Mouse (Mus musculus) neutrophil, adult 5-6 weeks (primary cell): ENCODE measurements around the gene Rab39. TPM values are rescaled to one million over a fixed set of nuclear protein-coding genes. Genes with fewer than 3 reads are reported as not detected.

Experiments used
- ATAC-seq: fragments of 151-379, 151-347 bp; 2 replicates; pipeline ENCODE4 v1.8.0; 2017; ENCODE audit warnings: mild to moderate bottlenecking, moderate TSS enrichment; ENCODE audit not compliant: insufficient number of reproducible peaks, poor library complexity, low FRiP score, severe bottlenecking; ENCODE audit errors: extremely low read depth
- total RNA-seq: library from RNA; stranded (forward); fragments of 200-1000 nt; gene quantifications from 2 replicates; pipeline ENCODE4 v1.2.3, GENCODE M21; 2017

The Rab39 gene
- total RNA-seq, result 11.3 and 12.8 TPM in 2 replicates

DNA sequence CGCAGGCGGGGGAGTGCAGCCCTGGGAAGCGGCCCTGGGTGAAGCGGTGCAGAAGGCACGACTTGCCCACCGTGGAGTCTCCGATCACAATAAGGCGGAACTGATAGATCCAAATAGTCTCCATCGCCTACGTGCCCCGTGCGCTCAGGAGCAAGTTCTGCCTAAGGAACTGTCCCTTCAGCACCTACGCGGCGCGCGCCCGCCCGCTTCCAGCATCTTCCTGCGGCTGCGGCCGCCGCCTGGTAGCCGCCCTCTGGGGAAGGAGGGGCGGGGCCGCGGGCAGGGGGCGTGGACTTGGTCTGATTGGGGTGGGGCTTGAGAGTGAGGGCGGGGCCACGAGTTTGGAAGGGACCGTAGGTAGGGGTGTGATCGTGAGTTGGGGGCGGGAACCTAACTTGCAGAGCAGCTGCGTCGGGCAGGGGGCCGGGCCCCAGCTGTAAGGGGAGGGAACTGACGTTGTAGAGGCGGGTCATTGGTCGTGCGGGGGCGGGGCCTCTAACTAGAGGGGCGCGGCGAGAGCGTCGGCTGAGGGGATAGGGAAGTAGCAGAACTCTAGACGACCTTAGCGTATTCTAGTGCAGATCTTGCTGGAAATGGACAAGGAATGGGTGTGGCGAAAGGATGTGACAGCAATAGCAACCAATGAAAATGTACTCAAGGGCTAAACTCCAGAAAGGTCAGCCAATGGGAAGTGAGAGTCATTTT lies at the start of gene Rab39:
TSS of gene Rab39 (minus strand) at position 241 of the 705 bp plus-strand sequence.
- ATAC-seq, result peak; percentile 92

DNA sequence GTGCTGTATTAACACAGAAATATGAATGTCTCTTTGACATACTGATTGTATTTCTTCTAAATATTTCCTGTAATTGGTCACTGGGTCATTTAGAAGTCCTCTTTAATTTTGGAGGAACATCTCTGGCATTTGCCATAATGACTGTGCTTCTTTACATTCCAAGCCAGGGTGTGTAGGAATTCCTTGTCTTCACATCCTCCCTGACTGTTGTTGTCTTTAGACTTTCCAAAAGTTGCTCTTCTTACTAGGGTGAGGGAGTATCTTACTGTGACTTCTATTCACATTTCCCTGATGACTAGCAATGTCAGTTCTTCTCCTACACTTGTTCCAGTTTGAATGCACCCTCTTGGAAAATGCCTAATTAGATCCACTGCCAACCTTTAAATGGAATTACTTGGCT lies 48.8 kb upstream of the Rab39 start:
- ATAC-seq, result no peak

DNA sequence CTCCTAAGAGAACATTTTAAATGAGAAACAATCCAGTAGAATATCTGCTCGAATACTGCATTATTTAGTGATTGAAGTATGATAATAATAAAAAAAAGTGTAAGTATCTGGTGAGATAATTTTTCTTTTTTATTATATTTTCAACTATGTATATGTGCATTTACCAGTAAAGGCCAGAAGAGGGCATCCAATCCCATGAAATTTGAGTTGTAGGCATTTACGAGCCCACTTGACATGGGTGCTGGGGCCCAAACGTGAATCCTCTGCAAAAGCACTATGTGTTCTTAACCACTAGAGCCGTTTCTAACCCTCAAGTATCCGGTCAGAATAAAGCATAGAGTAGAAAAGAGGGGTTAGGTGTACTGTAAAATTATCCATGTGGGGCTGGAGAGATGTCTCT lies 44.9 kb upstream of the Rab39 start:
- ATAC-seq, result no peak

DNA sequence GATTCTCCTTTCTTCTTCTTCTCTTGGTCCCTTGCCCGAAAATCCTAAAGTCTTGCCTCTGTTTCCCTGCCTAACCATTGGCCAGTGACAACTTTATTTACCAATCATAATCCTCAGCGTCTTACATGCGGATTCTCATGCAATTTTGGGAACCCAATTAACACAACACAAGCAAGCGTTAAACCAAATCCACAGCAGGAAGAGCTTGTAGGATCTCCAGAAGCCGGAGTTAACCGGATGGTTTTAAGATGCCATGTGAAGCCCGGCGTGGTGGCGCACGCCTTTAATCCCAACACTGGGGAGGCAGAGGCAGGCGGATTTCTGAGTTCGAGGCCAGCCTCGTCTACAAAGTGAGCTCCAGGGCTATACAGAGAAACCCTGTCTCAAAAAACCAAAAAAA lies 44.4 kb upstream of the Rab39 start:
- ATAC-seq, result no peak

DNA sequence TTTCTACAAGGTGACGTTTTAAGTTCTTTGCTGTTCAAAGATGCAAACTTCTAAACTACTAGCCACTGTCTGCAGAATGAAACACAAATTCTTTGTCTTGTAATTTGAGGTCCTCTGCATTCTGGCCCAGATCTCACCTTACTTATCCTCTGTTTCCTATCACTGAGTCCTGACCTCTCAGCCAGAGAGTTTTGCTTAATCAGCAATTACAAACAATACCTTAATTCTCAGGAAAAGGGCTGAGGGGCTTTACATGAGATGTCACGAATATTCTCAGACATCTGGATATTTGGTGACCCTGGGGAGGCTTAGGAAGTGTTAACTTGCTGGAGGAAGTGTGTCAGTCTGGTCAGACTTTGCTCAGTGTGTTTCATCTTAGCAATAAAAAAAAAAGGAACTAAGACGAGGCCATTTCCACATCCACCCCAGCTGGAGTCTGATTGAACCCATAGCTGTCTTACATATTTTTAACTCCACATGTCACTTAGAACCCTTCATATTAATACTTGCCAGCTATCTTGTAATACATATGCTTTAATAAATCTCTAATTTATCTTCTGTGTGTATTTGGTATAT lies 34.9 kb upstream of the Rab39 start:
- ATAC-seq, result no peak

DNA sequence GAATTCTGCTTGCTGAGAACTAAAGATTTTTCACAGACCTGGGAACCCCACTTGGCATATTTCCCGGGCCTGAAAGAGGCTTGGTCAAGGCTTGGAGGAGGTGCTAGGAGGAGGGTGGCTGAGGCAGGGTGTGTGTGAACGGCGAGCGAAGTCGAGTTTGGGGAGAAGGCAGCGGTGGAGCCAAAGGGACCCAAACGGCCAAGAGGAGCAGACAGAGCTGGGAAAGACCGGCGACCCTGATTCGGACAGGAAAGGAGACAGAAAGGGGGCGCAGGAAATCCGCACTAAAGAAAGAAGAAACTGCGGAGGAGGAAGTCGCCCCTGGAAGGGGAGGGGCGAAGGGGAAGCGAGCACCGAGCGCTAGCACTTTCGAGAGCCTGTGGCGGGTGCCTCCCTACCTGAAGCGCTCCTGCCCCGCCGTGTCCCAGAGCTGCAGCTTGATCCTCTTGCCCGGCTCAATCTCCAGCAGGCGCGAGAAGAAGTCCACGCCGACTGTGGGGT lies 491 bp downstream of the Rab39 start:
- ATAC-seq, result 0 out of 2 replicates have a peak, but pooled peaks have one; percentile 25

DNA sequence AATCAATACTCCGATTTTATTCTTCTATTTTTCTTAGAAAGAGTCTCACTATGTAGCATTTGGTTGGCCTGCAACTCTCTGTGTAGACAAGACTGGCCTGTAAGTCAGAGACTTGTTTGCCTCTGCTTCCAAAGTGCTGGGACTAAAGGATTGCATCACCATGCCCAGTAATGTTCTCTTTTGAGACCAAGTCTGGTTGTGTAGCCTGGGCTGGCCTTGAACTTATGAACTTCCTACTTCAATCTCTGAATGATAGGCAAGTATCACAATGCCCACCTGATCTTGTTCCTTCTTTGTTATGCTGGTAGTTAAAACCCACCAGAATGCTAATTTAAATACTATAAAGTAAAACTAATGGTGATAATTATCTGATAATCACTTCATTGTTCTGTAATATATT lies 3.0 kb downstream of the Rab39 start:
- no peak for ATAC-seq

DNA sequence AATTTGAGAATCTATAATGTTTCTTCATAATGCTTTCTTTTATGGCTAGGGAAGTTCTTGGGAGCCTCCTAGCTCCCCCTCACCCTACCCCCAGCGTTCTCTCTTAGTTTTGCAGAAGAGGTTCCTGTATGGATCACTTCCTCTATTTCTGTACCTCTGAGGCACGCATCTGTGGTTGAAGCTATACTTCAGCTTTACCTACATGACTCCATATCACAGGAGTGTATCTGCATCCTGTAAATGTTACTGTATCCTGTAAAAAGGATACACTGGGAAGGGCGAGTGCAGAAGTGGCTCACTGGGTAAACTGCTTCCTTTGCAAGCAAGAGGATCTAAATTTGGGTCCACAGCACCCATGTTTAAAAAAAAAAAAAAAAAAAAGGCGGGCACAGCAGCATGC lies 5.5 kb downstream of the Rab39 start:
- ATAC-seq, result peak; percentile 76

DNA sequence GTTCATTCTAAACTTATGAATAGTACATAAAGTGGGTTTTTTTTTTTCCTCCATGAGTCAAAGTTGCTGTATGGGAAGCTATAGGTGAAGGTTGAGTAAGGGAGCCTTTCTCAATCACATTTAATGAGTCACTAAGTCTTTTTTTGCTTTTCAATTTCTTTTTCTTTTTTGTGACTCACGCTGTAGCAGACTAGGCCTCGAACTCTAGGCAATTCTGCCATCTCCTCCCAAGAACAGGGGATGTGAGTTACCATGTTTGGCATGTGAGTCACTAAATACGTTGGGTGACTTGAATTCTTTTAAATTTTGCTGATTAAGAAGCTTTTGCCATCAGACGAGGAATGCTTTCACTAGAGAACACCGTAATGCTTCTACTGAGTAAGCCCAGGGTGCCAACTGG lies 10.2 kb downstream of the Rab39 start:
- ATAC-seq, result no peak

DNA sequence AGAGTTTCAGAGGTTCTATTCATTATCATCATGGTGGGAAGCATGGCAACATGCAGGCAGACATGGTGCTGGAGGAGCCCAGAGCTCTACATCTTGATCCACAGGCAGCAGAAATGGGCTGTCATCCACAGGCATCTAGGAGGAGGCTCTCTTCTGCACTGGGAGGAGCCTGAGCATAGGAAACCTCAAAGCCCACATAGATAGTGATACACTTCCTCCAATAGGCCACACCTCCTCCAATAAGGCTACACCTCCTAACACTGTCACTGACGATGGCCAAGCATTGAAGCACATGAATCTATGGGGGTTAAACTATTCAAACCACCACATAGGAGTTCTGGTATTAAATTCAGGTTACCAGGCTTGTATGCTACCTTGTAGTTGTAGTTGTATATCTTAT lies 12.3 kb downstream of the Rab39 start:
- peak; percentile 72; the same call in 1 of the 2 replicates for ATAC-seq

DNA sequence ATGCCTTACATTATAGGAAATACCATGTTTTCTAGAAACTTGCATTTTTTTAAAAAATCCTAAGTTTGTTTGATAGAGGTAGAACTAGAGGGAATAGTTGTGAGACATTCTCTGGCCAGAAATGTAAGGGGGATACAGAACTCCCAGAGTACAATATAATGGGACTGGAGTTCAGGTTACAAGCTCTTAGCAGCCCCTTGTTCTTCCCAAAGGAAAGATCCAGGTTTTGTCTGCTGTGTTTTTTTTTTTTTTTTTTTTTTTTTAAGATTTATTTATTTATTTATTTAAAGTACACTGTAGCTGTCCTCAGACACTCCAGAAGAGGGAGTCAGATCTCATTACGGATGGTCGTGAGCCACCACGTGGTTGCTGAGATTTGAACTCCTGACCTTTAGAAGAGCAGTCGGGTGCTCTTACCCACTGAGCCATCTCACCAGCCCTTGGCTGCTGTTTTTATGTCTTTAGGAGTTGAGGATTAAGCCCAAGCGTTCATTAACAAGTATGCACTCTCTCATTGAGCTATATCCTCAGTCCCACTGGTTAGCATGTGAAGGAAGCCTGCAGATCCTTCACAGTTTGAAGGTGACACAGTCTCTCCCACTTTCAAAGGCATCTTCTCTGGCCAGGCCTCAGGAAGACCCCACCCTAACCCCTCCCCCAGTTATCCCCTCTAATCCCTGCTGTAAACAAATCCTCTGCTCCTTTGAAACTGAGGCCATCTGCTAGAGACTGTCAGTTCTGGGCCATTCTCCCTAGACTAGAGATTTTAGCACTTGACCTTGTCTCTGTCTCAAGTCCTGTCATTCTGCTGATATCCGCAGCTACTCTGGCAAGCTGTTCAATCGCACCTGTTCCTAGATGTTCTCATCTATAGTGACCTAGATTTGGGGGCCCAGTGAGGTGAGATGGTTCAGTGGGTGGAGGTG lies 14.0 kb downstream of the Rab39 start:
- ATAC-seq, result no peak

DNA sequence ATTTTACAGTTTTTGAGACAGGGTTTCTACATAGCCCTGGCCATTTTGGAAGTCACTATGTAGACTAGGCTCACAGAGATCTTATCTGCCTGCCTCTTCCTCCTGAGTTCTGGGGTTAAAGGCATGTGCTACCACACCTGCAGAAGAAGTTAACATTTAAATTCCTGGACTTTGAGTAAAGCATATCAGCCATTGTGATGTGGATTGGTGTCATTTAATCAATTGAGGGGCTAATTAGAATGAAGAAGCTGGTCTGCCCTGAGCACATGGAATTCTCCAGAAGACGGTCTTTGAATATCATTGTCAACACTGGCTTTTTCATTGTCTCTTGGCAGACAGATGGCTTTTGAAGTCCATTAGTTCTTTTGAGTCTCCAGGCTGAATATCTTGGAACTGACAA lies 25.2 kb downstream of the Rab39 start:
- no peak for ATAC-seq

DNA sequence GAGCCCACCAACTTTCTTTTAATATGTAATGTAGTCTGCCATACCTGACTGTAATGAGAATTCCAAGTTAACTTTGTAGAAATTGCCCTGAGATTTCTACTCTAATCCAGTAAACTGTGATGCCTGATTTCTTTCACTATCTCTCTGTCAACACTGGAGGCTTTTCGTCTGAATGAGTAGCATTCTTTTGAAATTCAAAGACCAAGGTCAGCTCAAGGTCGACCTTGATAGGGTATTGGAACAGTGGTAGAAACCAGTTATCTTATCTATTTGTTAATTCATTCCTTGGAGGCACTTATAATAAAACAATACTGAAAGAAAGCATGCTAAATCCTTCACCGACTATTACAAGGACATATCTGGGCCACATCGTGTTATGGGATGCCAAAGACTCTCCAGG lies 29.1 kb downstream of the Rab39 start:
- no peak for ATAC-seq

DNA sequence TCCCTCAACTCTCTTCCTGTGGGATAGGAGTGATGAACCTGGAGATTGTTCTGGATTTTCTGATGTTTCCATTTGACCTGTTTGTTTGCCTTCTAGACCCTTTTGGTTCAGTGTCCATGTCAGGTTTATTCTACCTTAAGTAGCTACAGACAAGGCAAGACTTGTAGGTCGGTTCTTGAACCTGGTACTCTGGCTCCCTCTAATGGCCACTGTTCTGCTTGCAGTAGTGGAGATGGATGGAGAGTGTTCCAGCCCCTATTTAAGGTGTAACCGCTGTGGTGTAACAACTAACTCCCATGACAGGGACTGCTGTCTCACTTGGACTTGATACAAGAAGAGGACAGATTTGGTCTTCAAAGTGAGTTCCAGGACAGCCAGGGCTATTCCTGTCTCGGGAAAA lies 32.5 kb downstream of the Rab39 start:
- peak; percentile 91 for ATAC-seq

DNA sequence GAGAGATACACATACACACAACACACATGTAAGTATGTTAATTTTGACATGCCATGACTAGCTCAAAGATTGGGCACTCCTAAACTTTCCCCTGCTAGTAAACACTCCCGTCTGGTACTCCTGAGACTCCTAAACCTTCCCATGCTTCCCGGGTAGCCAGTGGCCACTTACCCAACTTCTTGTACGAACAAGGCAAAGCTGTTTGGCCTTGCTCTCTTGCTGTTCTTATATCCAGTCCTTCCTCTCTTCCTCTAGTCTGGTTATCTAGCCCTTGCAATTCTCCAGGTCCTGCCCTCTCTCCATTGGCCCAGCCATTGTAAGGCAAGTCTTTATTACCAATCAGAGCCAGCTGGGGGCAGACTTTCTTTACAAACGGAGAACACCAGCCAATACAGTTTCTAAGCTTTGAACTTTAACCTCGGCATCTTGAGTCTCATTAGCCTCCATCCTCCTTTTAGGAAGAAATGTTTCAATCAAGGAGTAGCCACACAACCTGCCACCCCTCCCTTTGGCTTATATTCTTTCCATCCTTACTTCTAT lies 36.3 kb downstream of the Rab39 start, which contains the start of gene Cul5:
TSS of gene Cul5 (minus strand) at position 335 of the 540 bp plus-strand sequence.
- ATAC-seq, result no peak

DNA sequence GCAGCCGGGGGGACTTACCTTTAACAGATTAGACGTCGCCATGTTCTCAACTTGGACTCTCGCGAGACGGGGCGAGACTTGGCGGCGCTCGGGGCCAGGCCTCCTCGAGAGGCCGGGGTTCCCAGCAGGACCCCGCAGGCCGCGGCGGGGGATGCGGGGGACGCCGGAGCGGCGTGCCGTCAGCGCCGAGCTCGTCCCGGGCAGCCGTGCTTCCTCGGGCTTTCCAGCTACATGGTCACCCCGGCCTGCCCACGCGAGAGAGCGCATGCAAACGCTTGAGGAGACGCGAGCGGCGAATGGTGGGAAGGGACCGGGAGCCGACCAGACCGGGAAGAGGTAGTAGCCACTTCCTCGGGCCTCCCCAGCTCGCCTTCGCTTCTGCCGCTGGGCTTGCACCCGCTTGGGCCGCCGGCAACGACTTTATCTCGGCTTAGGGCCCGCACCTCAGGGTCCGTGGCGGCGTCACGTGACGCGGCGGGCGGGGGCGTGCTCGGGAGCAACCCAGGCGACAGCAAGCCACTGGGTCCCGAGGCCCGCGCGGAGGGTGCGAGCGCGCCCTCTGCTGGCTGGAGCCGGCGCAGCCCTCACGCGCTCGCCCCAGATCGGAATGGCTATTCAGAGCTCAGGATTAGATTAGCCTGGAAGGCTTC lies 38.9 kb downstream of the Rab39 start:
- ATAC-seq, result peak; percentile 84

DNA sequence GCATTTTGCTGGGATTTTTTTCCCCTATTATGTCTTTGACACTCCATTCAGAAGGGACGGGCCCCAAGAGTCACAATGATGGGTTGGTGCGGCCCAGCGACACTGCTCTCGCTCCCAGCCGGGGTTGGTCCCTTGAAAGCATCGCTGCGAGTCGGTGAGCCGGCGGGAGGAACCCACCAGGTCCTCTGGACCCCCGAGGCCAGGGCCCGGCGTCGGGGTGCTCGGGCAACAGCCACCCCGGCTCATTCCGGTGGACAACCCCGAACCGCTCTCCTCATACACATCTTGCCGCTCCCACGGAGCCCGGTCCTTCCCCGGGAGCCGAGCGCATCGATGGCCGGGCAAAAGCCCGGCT lies 39.4 kb downstream of the Rab39 start:
- no peak for ATAC-seq

DNA sequence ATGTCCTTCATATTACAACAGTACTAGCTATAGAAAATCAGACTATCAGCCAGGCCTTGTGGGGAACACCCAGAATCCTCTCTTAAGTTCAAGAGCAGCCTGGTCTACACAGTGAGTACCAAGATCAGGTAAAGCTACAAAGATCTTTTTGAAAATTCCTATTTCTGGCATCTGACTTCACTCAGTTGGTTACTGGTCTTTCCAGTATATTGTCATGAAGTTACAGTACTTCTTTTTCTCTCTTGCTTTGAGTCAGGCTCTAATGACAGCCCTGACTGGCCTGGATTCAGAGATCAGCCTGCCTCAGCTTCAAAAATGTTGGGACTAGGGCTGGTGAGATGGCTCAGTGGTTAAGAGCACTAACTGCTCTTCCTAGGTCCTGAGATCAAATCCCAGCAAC lies 40.6 kb downstream of the Rab39 start:
- ATAC-seq, result no peak

DNA sequence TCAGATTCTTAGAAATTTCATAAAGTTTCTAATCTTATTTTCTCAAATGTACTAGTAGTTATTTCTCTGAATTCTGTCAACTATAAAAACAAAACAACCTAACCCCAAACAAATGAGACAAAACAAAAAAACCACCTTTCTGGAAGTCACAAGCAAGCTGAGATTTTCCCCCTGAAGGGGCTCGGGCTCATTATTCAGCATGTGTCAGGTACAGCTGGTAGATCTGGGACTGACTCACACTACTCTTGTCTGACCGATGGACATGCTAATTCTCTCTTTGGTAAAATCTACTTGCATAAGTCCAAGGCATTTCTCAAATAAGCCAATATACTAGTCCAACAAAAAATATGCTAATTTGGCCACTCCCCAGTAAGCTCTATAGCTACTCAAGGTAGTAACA lies 41.2 kb downstream of the Rab39 start:
- no peak for ATAC-seq
